Mouse (Mus musculus): ENCODE results near the gene Cd101. TPM values are rescaled to one million over a fixed set of nuclear protein-coding genes. Genes with fewer than 3 reads are reported as not detected.

Cd101 gene
- polyA plus RNA-seq, 1 experiment, result 0.10 TPM

GRCm38 (mm10) chr3:101070796-101071235 is 41.5 kb upstream of the Cd101 start:
- no peak for DNase-seq
- no peaks in the 10 kb centered on the region for H3K27me3 ChIP-seq (ENCODE audit: control insufficient read depth, insufficient read depth, low read length)
- H3K4me1 ChIP-seq (ENCODE audit: control insufficient read depth, insufficient read depth, low read length), result no peaks in the 10 kb centered on the region
- no peak overlapping the region for H3K27ac ChIP-seq (ENCODE audit: insufficient read depth, low read length)
- 84% methylated on average over 6 of the region's 6 CpGs for WGBS
- no peak overlapping the region for H3K4me3 ChIP-seq (replicated peaks; ENCODE audit: insufficient read depth, low read depth, low read length)
- TF ChIP-seq CTCF (IDR thresholded peaks at IDR 0.05; ENCODE audit: borderline replicate concordance, insufficient read depth, low read depth, low read length) (no peak), POLR2A (IDR thresholded peaks at IDR 0.05; ENCODE audit: borderline replicate concordance, insufficient read depth, low read length) (no peak)

GRCm38 (mm10) chr3:101070230-101070795 is 41.0 kb upstream of the Cd101 start:
- no peaks in the 10 kb centered on the region for H3K27me3 ChIP-seq (ENCODE audit: control insufficient read depth, insufficient read depth, low read length)
- H3K27ac ChIP-seq (ENCODE audit: insufficient read depth, low read length), result no peak overlapping the region
- no peak for DNase-seq
- TF ChIP-seq CTCF (IDR thresholded peaks at IDR 0.05; ENCODE audit: borderline replicate concordance, insufficient read depth, low read depth, low read length) (no peak), POLR2A (IDR thresholded peaks at IDR 0.05; ENCODE audit: borderline replicate concordance, insufficient read depth, low read length) (no peak)
- no peak overlapping the region for H3K4me3 ChIP-seq (replicated peaks; ENCODE audit: insufficient read depth, low read depth, low read length)
- no peaks in the 10 kb centered on the region for H3K4me1 ChIP-seq (ENCODE audit: control insufficient read depth, insufficient read depth, low read length)
- WGBS, result 79% methylated on average over 10 of the region's 10 CpGs

GRCm38 (mm10) chr3:101068701-101069100 is 39.3 kb upstream of the Cd101 start:
- WGBS, result 67% methylated on average over 5 of the region's 5 CpGs
- TF ChIP-seq POLR2A (IDR thresholded peaks at IDR 0.05; ENCODE audit: borderline replicate concordance, insufficient read depth, low read length), result no peak
- Histone ChIP-seq H3K4me1 (ENCODE audit: control insufficient read depth, insufficient read depth, low read length) (no peaks in the 10 kb centered on the region), H3K27ac (ENCODE audit: insufficient read depth, low read length) (no peak overlapping the region), H3K4me3 (replicated peaks; ENCODE audit: insufficient read depth, low read depth, low read length) (no peak overlapping the region), H3K27me3 (ENCODE audit: control insufficient read depth, insufficient read depth, low read length) (no peaks in the 10 kb centered on the region)
- no peak for DNase-seq

- no peak for TF ChIP-seq POLR2A (IDR thresholded peaks at IDR 0.05; ENCODE audit: borderline replicate concordance, insufficient read depth, low read length)
- TF ChIP-seq CTCF (IDR thresholded peaks at IDR 0.05; ENCODE audit: borderline replicate concordance, insufficient read depth, low read depth, low read length), result no peak
- no peak for DNase-seq
- H3K27ac ChIP-seq (ENCODE audit: insufficient read depth, low read length), result no peak overlapping the region
- H3K27me3 ChIP-seq (ENCODE audit: control insufficient read depth, insufficient read depth, low read length), result no peaks in the 10 kb centered on the region
- H3K4me1 ChIP-seq (ENCODE audit: control insufficient read depth, insufficient read depth, low read length), result no peaks in the 10 kb centered on the region
- H3K4me3 ChIP-seq (replicated peaks; ENCODE audit: insufficient read depth, low read depth, low read length), result no peak overlapping the region
- WGBS, result 64% methylated on average over 6 of the region's 6 CpGs
Measured at GRCm38 (mm10) chr3:101066175-101066574, 36.8 kb upstream of the Cd101 start.

GRCm38 (mm10) chr3:101061865-101062585 is 32.7 kb upstream of the Cd101 start:
- Histone ChIP-seq H3K27me3 (ENCODE audit: control insufficient read depth, insufficient read depth, low read length) (no peaks in the 10 kb centered on the region), H3K4me1 (ENCODE audit: control insufficient read depth, insufficient read depth, low read length) (no peaks in the 10 kb centered on the region), H3K27ac (ENCODE audit: insufficient read depth, low read length) (no peak overlapping the region), H3K4me3 (replicated peaks; ENCODE audit: insufficient read depth, low read depth, low read length) (no peak overlapping the region)
- DNase-seq, result no peak
- WGBS, result 88% methylated on average over 7 of the region's 7 CpGs
- TF ChIP-seq CTCF (IDR thresholded peaks at IDR 0.05; ENCODE audit: borderline replicate concordance, insufficient read depth, low read depth, low read length) (no peak), POLR2A (IDR thresholded peaks at IDR 0.05; ENCODE audit: borderline replicate concordance, insufficient read depth, low read length) (no peak)

GRCm38 (mm10) chr3:101059214-101059613 is 29.9 kb upstream of the Cd101 start:
- WGBS, result 78% methylated on average over 4 of the region's 4 CpGs
- Histone ChIP-seq H3K27ac (ENCODE audit: insufficient read depth, low read length) (no peak overlapping the region), H3K4me1 (ENCODE audit: control insufficient read depth, insufficient read depth, low read length) (no peaks in the 10 kb centered on the region; the same call in 1 of the 2 replicates), H3K4me3 (replicated peaks; ENCODE audit: insufficient read depth, low read depth, low read length) (no peak overlapping the region), H3K27me3 (ENCODE audit: control insufficient read depth, insufficient read depth, low read length) (no peaks in the 10 kb centered on the region)
- no peak for DNase-seq
- TF ChIP-seq POLR2A (IDR thresholded peaks at IDR 0.05; ENCODE audit: borderline replicate concordance, insufficient read depth, low read length), result no peak
- no peak for TF ChIP-seq CTCF (IDR thresholded peaks at IDR 0.05; ENCODE audit: borderline replicate concordance, insufficient read depth, low read depth, low read length)

- Histone ChIP-seq H3K27me3 (ENCODE audit: control insufficient read depth, insufficient read depth, low read length) (no peaks in the 10 kb centered on the region), H3K4me3 (replicated peaks; ENCODE audit: insufficient read depth, low read depth, low read length) (no peak overlapping the region), H3K4me1 (ENCODE audit: control insufficient read depth, insufficient read depth, low read length) (no peaks in the 10 kb centered on the region; the same call in 1 of the 2 replicates), H3K27ac (ENCODE audit: insufficient read depth, low read length) (no peak overlapping the region)
- no peak for DNase-seq
- WGBS, result 97% methylated on average over 2 of the region's 2 CpGs
- TF ChIP-seq CTCF (IDR thresholded peaks at IDR 0.05; ENCODE audit: borderline replicate concordance, insufficient read depth, low read depth, low read length) (no peak), POLR2A (IDR thresholded peaks at IDR 0.05; ENCODE audit: borderline replicate concordance, insufficient read depth, low read length) (no peak)
Measured at GRCm38 (mm10) chr3:101058203-101058602, 28.8 kb upstream of the Cd101 start.

- Histone ChIP-seq H3K4me3 (replicated peaks; ENCODE audit: insufficient read depth, low read depth, low read length) (no peak overlapping the region), H3K27me3 (ENCODE audit: control insufficient read depth, insufficient read depth, low read length) (no peaks in the 10 kb centered on the region), H3K4me1 (ENCODE audit: control insufficient read depth, insufficient read depth, low read length) (no peaks in the 10 kb centered on the region; the same call in 1 of the 2 replicates), H3K27ac (ENCODE audit: insufficient read depth, low read length) (no peak overlapping the region)
- WGBS, result 88% methylated on average over 8 of the region's 8 CpGs
- no peak for DNase-seq
- no peak for TF ChIP-seq CTCF (IDR thresholded peaks at IDR 0.05; ENCODE audit: borderline replicate concordance, insufficient read depth, low read depth, low read length)
- no peak for TF ChIP-seq POLR2A (IDR thresholded peaks at IDR 0.05; ENCODE audit: borderline replicate concordance, insufficient read depth, low read length)
Measured at GRCm38 (mm10) chr3:101055216-101055615, 25.9 kb upstream of the Cd101 start.
